Mouse (Mus musculus) olfactory bulb, adult 2 months (tissue): ENCODE data around the gene Vbp1. TPM values are rescaled to one million over a fixed set of nuclear protein-coding genes. Genes with fewer than 3 reads are reported as not detected.
"Not testable (repeated sequence)": the region's sequence is repeated elsewhere in the genome, so short reads cannot be mapped to it uniquely, and the experiment has no call there.

Experiments used
- H3K27ac ChIP-seq: fragments of 200-500 bp; 2 replicates; pipeline ENCODE4 v1.5.1; 2012; ENCODE audit warnings: low read depth, low read length; ENCODE audit not compliant: insufficient read depth
- H3K4me1 ChIP-seq: fragments of 200-500 bp; 2 replicates; pipeline ENCODE4 v1.6.1; 2012; ENCODE audit warnings: low read length; ENCODE audit not compliant: control insufficient read depth, insufficient read depth
- H3K4me3 ChIP-seq: fragments of 200-500 bp; 2 replicates; pipeline ENCODE4 v1.5.1; 2012; ENCODE audit warnings: mild to moderate bottlenecking, low read depth, low read length, moderate library complexity; ENCODE audit not compliant: insufficient read depth
- CTCF ChIP-seq: fragments of 200-500 bp; IDR thresholded peaks from 2 replicates; pipeline ENCODE4 v1.5.1; 2012; ENCODE audit warnings: low read depth, mild to moderate bottlenecking, low read length, moderate library complexity; ENCODE audit not compliant: insufficient read depth
- POLR2A ChIP-seq: fragments of 200-500 bp; IDR thresholded peaks from 2 replicates; pipeline ENCODE4 v1.6.1; 2012; ENCODE audit warnings: mild to moderate bottlenecking, low read depth, low read length, moderate library complexity; ENCODE audit not compliant: insufficient read depth
- WGBS: fragments of 180-500 bp; shearing (Covaris S2); methylation state at CpG from one replicate; pipeline ENCODE4 v1.1.7; 2018; 5-methylcytosine and 5-hydroxymethylcytosine counted together
- polyA plus RNA-seq: library from polyadenylated mRNA; stranded (reverse); fragments of >200 nt; gene quantifications from 2 replicates; pipeline ENCODE4 v1.2.4, GENCODE M21; 2012; ENCODE audit warnings: low replicate concordance; ENCODE audit not compliant: missing spikeins, insufficient read depth, insufficient read length

Gene Vbp1
- not detected in 2 replicates for polyA plus RNA-seq

GRCm38 (mm10) chrX:75514179-75514972 lies at the start of gene Vbp1:
TSS of gene Vbp1 (plus strand) at chrX:75514299.
- Histone ChIP-seq H3K4me1 (no peaks in the 10 kb centered on the region), H3K4me3 (peak within 1 kb of the TSS; percentile 68), H3K27ac (peak within 1 kb of the TSS; percentile 56)
- WGBS = 13% methylated on average over 37 of the region's 37 CpGs
- TF ChIP-seq POLR2A = peak; percentile 64; the same call in 1 of the 2 replicates
- TF ChIP-seq CTCF = no peak

- H3K4me1 ChIP-seq, H3K27ac ChIP-seq: not testable (repeated sequence)
- WGBS = 19% methylated on average over 37 of the region's 37 CpGs
- peak overlapping the region; percentile 56 for H3K4me3 ChIP-seq
These were observed 38.9 kb upstream of the Vbp1 start for GRCm38 (mm10) chrX:75475182-75475644.

- Histone ChIP-seq H3K27ac (no peak overlapping the region), H3K4me3 (no peak overlapping the region), H3K4me1 (no peaks in the 10 kb centered on the region)
- TF ChIP-seq POLR2A = no peak
- TF ChIP-seq CTCF = no peak
- 70% methylated on average over 1 of the region's 1 CpGs for WGBS
These were observed 24.2 kb upstream of the Vbp1 start for GRCm38 (mm10) chrX:75489886-75490285.

- Histone ChIP-seq H3K27ac (no peak overlapping the region; the same call in 1 of the 2 replicates), H3K4me3 (no peak overlapping the region), H3K4me1 (no peaks in the 10 kb centered on the region)
- 25% methylated on average over 3 of the region's 3 CpGs for WGBS
- TF ChIP-seq POLR2A = no peak
- TF ChIP-seq CTCF = no peak
These were observed 316 bp upstream of the Vbp1 start for GRCm38 (mm10) chrX:75513787-75514178.

GRCm38 (mm10) chrX:75577582-75578324 lies 63.7 kb downstream of the Vbp1 start, which contains the start of gene Rab39b:
TSS of gene Rab39b (minus strand) at chrX:75578231.
- WGBS = 15% methylated on average over 41 of the region's 41 CpGs
- no peak for TF ChIP-seq CTCF
- peak; percentile 43 for TF ChIP-seq POLR2A
- Histone ChIP-seq H3K27ac (peak within 1 kb of the TSS; percentile 54), H3K4me1 (no peaks in the 10 kb centered on the region), H3K4me3 (peak within 1 kb of the TSS; percentile 89)

GRCm38 (mm10) chrX:75578539-75578938 lies 64.4 kb downstream of the Vbp1 start:
- WGBS = 79% methylated on average over 2 of the region's 2 CpGs
- Histone ChIP-seq H3K4me3 (no peak overlapping the region), H3K4me1 (no peaks in the 10 kb centered on the region), H3K27ac (no peak overlapping the region)
- TF ChIP-seq CTCF (no peak), POLR2A (no peak)

Other genes with a start within 250 kb of the Vbp1 start
- not detected in 2 replicates for gene Fundc2, start 131.9 kb upstream of the Vbp1 start, polyA plus RNA-seq
- gene F8, start 131.7 kb upstream of the Vbp1 start, polyA plus RNA-seq = not detected in 2 replicates
- gene Cmc4, start 97.7 kb upstream of the Vbp1 start, polyA plus RNA-seq = not detected in 2 replicates
- gene Mtcp1, start 97.7 kb upstream of the Vbp1 start, polyA plus RNA-seq = not detected in 2 replicates
- gene Brcc3, start 97.7 kb upstream of the Vbp1 start, polyA plus RNA-seq = not detected in 2 replicates
- not detected in 2 replicates for gene Rab39b, start 63.9 kb downstream of the Vbp1 start, polyA plus RNA-seq